Mouse (Mus musculus): Measurements from ENCODE around the gene Ispd.

DNA sequence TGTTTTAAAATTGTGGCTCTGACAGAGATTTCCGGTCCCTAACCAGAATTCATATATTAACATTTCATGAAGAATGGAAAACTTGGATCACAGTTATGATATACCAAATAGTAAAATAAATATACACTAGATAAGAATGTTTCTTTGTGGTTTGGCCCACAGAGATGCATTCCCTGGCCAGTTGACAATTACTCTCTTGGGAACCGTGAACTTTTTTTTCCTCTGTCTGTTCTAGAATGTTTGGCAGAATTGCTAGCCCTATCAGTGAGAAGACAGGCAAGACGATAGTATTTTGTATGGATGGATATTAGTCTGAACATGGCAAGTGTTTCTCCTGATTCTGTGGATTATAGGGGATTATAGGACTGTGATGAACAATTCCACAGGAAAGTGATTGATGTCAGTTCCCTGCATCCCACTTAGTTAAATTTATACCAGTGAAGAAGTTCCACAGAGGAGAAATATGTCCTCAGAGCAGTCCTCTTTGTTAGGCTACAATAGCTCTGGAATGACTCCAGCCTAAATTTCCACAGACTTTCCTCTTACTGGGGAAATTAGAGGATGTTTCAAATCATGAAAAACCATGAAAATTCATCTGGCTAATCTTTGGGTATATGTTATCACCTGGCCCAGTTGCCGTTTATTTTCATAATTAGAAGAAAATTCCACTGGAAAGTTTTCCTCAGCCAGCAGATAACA lies 352.6 kb downstream of the Ispd start:
- no peak for TF ChIP-seq CTCF (IDR thresholded peaks at IDR 0.05; ENCODE audit: insufficient read depth, low read depth, low read length)
- no peak for TF ChIP-seq POLR2A (IDR thresholded peaks at IDR 0.05; ENCODE audit: insufficient read depth, low read depth, low read length)

Data from olfactory bulb, adult 2 months (tissue).